Mouse (Mus musculus) hindbrain, embryonic 14.5 days (tissue): ENCODE data around the gene Gm49711. TPM values are rescaled to one million over a fixed set of nuclear protein-coding genes. Genes with fewer than 3 reads are reported as not detected.

Experiments
- ATAC-seq: fragments of 200-750 bp; cut with Nextera tagmentation; 2 replicates; pipeline ENCODE4 v1.8.0; 2017; ENCODE audit warnings: moderate number of reproducible peaks, mild to moderate bottlenecking, moderate TSS enrichment, moderate library complexity; ENCODE audit not compliant: low FRiP score
- DNase-seq: peaks from one replicate; pipeline ENCODE4 v3.0.0-alpha.2; 2015; ENCODE audit warnings: low spot score
- H3K27ac ChIP-seq: fragments of 300-500 bp; sonication (generic); 2 replicates; pipeline ENCODE4 v1.5.1; 2014; ENCODE audit warnings: mild to moderate bottlenecking, moderate library complexity
- H3K27me3 ChIP-seq: fragments of 300-500 bp; sonication (generic); 2 replicates; pipeline ENCODE4 v1.6.1; 2014; ENCODE audit warnings: mild to moderate bottlenecking, low read length, mixed read lengths; ENCODE audit not compliant: control insufficient read depth, insufficient read depth
- H3K36me3 ChIP-seq: fragments of 300-500 bp; sonication (generic); replicated peaks from 2 replicates; pipeline ENCODE4 v1.6.1; 2014; ENCODE audit not compliant: control insufficient read depth, insufficient read depth
- H3K4me1 ChIP-seq: fragments of 300-500 bp; sonication (generic); replicated peaks from 2 replicates; pipeline ENCODE4 v1.6.1; 2014; ENCODE audit warnings: antibody characterized with exemption, low read length, mixed read lengths; ENCODE audit not compliant: control insufficient read depth, insufficient read depth
- H3K4me2 ChIP-seq: fragments of 300-500 bp; sonication (generic); replicated peaks from 2 replicates; pipeline ENCODE4 v1.6.1; 2014; ENCODE audit warnings: mild to moderate bottlenecking, moderate library complexity
- H3K4me3 ChIP-seq: fragments of 300-500 bp; sonication (generic); replicated peaks from 2 replicates; pipeline ENCODE4 v1.5.1; 2014; ENCODE audit warnings: mild to moderate bottlenecking, low read length
- H3K9ac ChIP-seq: fragments of 300-500 bp; sonication (generic); 2 replicates; pipeline ENCODE4 v1.6.1; 2014
- H3K9me3 ChIP-seq: fragments of 300-500 bp; sonication (generic); 2 replicates; pipeline ENCODE4 v1.6.1; 2016; ENCODE audit warnings: low read length; ENCODE audit not compliant: control insufficient read depth
- WGBS: fragments of 180-500 bp; shearing (Covaris S2); extraction: QIAGEN DNeasy Blood & Tissue Kit; methylation state at CpG from one replicate; pipeline ENCODE4 v1.1.7; 2014; 5-methylcytosine and 5-hydroxymethylcytosine counted together
- polyA plus RNA-seq: library from polyadenylated mRNA; unstranded; fragments of >200 nt; fragmentation: Nextera tagmentation; extraction: Ambion mirVana; gene quantifications from 2 replicates; pipeline ENCODE4 v1.2.1, GENCODE M21; 2014

Gm49711 gene
- polyA plus RNA-seq, 1 experiment from 2014 or later = 0.54 TPM

DNA sequence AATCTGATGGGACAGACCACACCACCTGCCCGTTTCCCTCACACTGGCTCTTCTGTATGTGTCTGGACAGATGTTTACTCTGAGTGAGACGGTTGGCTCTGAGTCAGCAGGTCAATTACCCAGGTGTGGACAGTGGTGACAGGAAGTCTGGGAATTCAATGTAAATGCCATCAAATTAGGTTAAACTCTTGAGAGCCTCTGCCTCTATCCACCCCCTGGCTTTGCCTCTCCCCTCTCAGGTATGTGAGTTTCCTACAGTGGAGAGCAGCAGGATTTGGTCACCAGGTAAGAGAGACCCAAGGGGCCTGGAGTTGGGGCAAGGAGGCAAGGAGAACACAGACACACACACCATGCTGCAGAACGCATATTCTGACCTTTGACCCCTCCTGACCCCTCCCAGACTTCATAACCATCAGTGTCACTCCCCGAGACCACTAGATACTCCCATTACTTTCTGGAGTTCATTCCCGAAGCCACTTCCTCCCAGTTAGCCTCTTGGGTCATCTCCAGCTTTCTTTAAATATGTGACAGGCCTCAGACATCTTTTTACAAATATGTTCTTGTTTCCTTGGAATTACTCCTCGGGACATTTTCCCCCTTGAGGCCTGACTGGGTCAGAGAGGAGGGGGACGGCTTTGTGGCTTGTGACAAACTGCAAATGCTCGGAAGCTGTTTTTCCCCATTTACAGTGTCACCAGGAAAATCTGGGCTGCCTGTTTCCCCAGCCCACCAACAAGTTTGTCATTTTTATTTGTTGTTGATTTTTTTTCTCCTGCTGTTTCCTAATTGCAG lies 157.7 kb downstream of the Gm49711 start:
- Histone ChIP-seq H3K9me3 (no peaks in the 10 kb centered on the region), H3K9ac (no peak overlapping the region), H3K4me2 (no peak overlapping the region), H3K4me3 (no peak overlapping the region), H3K36me3 (no peaks in the 10 kb centered on the region), H3K27me3 (no peaks in the 10 kb centered on the region), H3K27ac (no peak overlapping the region), H3K4me1 (no peaks in the 10 kb centered on the region)
- DNase-seq = no peak
- 66% methylated on average over 8 of the region's 8 CpGs for WGBS
- no peak for ATAC-seq

DNA sequence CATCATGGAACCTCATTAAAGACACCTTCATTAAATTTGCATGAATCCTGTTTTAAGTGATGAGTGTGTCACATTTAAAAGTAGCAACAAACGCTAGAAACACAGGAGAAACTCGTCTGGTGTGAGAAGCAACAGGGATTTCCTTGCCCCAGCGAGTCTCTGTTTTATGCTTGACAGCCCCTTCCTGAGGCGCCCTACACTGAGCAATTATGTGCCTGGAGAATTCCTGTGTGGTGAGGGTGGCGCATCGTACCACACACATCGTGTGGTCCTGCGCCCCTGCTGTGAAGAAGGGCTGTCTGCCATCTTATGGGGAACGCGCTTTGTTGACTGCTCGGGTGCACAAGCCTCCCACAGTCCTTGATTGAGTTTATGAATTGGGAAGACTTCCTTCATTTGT lies 162.6 kb downstream of the Gm49711 start:
- H3K36me3 ChIP-seq = no peaks in the 10 kb centered on the region
- no peak overlapping the region for H3K27ac ChIP-seq
- 86% methylated on average over 11 of the region's 11 CpGs for WGBS
- H3K27me3 ChIP-seq = no peaks in the 10 kb centered on the region
- H3K4me2 ChIP-seq = no peak overlapping the region
- no peaks in the 10 kb centered on the region for H3K9me3 ChIP-seq
- ATAC-seq (no peak), DNase-seq (no peak)
- no peaks in the 10 kb centered on the region for H3K4me1 ChIP-seq
- H3K9ac ChIP-seq = no peak overlapping the region
- H3K4me3 ChIP-seq = no peak overlapping the region

DNA sequence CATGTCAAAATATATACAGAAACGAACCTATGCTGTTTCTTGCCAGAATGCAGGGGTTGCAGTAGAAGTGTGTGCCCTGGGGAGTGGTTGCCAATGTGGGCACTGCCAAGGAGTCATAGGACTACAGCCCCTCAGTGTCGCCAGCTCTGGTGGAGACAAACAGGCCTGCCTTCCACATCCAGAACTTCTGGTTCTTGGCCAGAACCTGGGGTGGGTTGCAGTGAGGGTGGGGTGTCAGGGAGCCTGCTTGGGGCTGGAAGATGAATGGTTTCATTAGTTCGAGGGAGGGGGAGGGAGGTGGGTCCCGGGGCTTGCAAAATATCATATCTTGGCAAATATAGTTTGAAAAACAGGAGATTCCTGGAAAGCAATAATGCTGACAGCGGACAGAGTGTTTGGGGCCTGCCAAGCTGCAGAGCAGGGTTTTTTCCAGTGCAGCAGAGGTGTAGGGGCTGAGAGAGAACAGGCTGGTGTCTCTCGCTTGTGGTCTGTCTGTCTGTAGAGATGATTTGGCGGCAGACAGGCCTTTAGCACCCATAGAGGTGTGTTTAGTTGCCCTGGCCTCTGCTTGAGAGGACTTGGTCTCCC lies 170.3 kb downstream of the Gm49711 start:
- WGBS = 82% methylated on average over 7 of the region's 7 CpGs
- H3K4me1 ChIP-seq = no peaks in the 10 kb centered on the region
- no peaks in the 10 kb centered on the region for H3K9me3 ChIP-seq
- H3K27me3 ChIP-seq = no peaks in the 10 kb centered on the region
- no peaks in the 10 kb centered on the region for H3K36me3 ChIP-seq
- H3K9ac ChIP-seq = no peak overlapping the region
- no peak overlapping the region for H3K4me2 ChIP-seq
- ATAC-seq (no peak), DNase-seq (no peak)
- no peak overlapping the region for H3K4me3 ChIP-seq
- no peak overlapping the region for H3K27ac ChIP-seq

DNA sequence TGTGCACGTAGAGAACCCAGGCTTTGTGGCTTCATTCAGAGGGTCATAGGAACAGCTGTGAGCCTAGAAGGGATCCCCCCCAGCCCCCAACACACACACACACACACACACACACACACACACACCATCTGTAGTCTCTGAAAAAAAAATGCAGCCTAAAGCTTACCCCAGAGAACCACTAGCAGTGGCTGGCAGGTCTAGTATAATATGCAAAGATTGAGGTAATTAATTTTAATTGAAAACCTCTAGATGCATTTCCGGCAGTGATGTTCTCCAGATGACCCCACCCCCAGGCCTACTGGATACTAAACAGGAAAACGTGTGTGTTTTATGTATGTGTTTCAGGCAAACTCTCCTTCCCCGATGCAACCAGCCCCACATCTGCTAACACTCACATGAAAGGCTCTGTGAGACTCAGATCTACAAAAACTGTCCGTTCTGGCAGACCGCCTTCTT lies 172.4 kb downstream of the Gm49711 start:
- no peak overlapping the region for H3K4me2 ChIP-seq
- no peaks in the 10 kb centered on the region for H3K4me1 ChIP-seq
- H3K9ac ChIP-seq = no peak overlapping the region
- no peaks in the 10 kb centered on the region for H3K9me3 ChIP-seq
- ATAC-seq (no peak), DNase-seq (no peak)
- H3K36me3 ChIP-seq = no peaks in the 10 kb centered on the region
- no peaks in the 10 kb centered on the region for H3K27me3 ChIP-seq
- H3K27ac ChIP-seq = no peak overlapping the region
- H3K4me3 ChIP-seq = no peak overlapping the region
- 62% methylated on average over 6 of the region's 6 CpGs for WGBS

DNA sequence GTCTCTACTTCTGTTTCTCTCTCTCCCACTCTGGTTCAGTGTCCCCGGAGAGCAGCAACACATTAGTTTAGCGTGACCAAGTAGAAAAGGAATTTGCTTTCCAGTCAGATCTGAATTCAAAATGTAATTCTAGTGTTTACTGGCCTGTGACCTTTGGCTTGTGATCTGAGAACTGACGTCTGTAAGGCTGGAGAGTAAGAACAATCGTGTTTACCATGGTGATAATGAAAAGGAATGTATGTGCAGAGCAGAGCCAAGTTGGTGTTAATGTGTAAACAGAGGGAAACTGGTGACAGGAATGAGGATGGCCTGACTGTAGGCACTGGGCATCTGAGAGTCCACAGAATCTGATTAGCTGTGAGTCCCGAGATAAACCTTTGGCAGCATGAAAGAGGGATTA lies 176.4 kb downstream of the Gm49711 start:
- no peaks in the 10 kb centered on the region for H3K9me3 ChIP-seq
- H3K4me2 ChIP-seq = no peak overlapping the region
- no peak overlapping the region for H3K27ac ChIP-seq
- ATAC-seq (no peak), DNase-seq (no peak)
- no peaks in the 10 kb centered on the region for H3K4me1 ChIP-seq
- H3K27me3 ChIP-seq = no peaks in the 10 kb centered on the region
- WGBS = 16% methylated on average over 5 of the region's 5 CpGs
- no peak overlapping the region for H3K4me3 ChIP-seq
- no peaks in the 10 kb centered on the region for H3K36me3 ChIP-seq
- no peak overlapping the region for H3K9ac ChIP-seq

DNA sequence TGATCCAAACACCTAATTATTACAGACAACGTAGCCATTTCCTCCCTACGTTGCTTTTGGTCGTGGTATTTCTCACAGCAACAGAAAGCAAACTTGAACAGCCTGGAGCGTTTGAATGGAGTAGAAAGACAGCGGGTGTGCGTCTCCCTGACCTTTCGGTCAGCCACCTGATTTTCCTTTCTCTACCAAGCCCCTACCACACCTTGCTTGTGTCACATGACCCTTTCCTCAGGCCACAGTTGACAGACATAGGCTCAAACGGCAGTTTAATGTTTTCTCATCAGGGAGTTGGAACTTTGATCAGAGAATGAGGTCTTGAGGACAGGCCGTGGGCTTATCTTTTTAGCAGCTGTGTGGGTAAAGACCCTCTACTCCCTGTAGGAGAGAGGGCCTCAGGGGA lies 177.1 kb downstream of the Gm49711 start:
- Histone ChIP-seq H3K9ac (no peak overlapping the region), H3K9me3 (no peaks in the 10 kb centered on the region), H3K36me3 (no peaks in the 10 kb centered on the region), H3K27ac (no peak overlapping the region), H3K4me3 (no peak overlapping the region), H3K4me2 (no peak overlapping the region), H3K27me3 (no peaks in the 10 kb centered on the region), H3K4me1 (no peaks in the 10 kb centered on the region)
- DNase-seq (no peak), ATAC-seq (no peak)
- 72% methylated on average over 9 of the region's 9 CpGs for WGBS

Other genes with a start within 250 kb of the Gm49711 start
- gene Mrps6, start within 50 bp of the Gm49711 start, polyA plus RNA-seq = 208 and 222 TPM in 2 replicates
- 30.9 and 31.1 TPM in 2 replicates for gene Slc5a3, start within 50 bp of the Gm49711 start, polyA plus RNA-seq
- 32.3 and 53.8 TPM in 2 replicates for gene Kcne2, start 234.1 kb downstream of the Gm49711 start, polyA plus RNA-seq
- gene Smim11, start 243.0 kb downstream of the Gm49711 start, polyA plus RNA-seq = 63.8 and 66.1 TPM in 2 replicates